Mouse (Mus musculus): ENCODE data around the gene Lck. TPM values are rescaled to one million over a fixed set of nuclear protein-coding genes. Genes with fewer than 3 reads are reported as not detected.
A peak's percentile ranks its signal among the peaks of the same experiment; 100 is the strongest.
"Not testable (repeated sequence)": the region's sequence is repeated elsewhere in the genome, so short reads cannot be mapped to it uniquely, and the experiment has no call there.

Gene Lck
- polyA plus RNA-seq, 1 experiment from 2014 or later, result 13.0 TPM

DNA sequence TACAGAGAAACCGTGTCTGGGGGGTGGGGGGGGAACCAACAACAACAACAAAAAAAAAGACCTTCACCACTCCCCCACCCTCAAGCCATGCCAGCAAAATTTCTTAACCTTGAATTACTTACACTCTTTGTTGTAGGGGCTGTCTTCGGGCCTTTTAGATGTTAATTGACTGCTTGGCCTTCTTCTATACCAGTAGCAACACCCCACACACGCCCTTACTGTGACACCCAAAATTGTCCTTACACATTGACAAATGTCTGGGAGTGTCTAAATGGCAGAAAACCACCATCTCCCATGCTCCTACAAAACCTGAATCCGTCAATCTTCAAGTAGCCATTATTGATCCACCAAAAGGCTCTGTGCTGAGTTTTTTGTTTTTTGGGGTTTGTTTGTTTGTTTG is 29.3 kb downstream of the Lck start:
- H3K4me1 ChIP-seq (ENCODE audit: insufficient read depth, low read length), result peaks cover 15% of the 10 kb centered on the region
- no peaks in the 10 kb centered on the region for H3K9me3 ChIP-seq (ENCODE audit: low read length)
- H3K27me3 ChIP-seq (ENCODE audit: insufficient read depth, low read length), result no peaks in the 10 kb centered on the region
- H3K9ac ChIP-seq (replicated peaks; ENCODE audit: low read length), result no peak overlapping the region
- no peak overlapping the region for H3K4me2 ChIP-seq (replicated peaks; ENCODE audit: low read depth, low read length)
- ATAC-seq (ENCODE audit: low FRiP score, low TSS enrichment), result no peak
- H3K27ac ChIP-seq (ENCODE audit: low read length), result no peak overlapping the region
- H3K4me3 ChIP-seq (ENCODE audit: low read length), result no peak overlapping the region
- H3K36me3 ChIP-seq (ENCODE audit: insufficient read depth, low read length), result peaks cover 6% of the 10 kb centered on the region; the same call in 1 of the 2 replicates
- WGBS, result 82% methylated on average over 4 of the region's 4 CpGs

DNA sequence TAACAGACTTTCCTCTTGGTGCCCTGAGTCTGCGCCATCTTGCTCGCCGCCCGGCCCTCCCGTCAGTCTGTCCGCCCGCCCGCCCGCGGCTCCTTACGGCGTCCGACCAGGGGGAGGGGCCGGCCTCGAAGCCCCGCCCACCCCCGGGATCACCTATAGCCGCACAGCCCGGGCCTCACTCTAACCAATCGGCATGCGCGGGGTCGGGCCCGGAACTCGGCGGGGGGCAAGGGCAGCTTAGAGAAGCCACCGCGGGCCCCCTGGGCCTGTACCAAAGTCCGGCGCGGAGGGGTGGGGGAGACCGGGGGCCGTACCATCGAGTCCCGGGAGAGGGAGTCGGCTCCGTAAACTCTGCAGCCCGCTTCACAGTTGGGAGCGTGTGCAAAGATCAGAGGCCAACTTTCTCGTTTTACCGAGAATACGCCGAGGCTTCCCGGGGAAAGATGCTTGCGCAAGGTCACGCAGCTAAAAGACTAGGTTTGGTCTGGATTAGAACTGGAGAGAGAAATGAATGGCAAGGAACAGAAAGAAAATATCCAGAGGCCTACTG is 30.8 kb downstream of the Lck start, which contains the start of gene Hdac1:
Hdac1 (minus strand) TSS at position 122 of the 550 bp plus-strand sequence.
- peak; percentile 99 for ATAC-seq (ENCODE audit: low FRiP score, low TSS enrichment)
- Histone ChIP-seq H3K9ac (replicated peaks; ENCODE audit: low read length) (peak within 1 kb of the TSS; percentile 94), H3K27me3 (ENCODE audit: insufficient read depth, low read length) (no peaks in the 10 kb centered on the region), H3K4me3 (ENCODE audit: low read length) (peak within 1 kb of the TSS; percentile 90), H3K9me3 (ENCODE audit: low read length) (no peaks in the 10 kb centered on the region), H3K4me1 (ENCODE audit: insufficient read depth, low read length) (peaks cover 15% of the 10 kb centered on the region), H3K27ac (ENCODE audit: low read length) (peak within 1 kb of the TSS; percentile 82), H3K4me2 (replicated peaks; ENCODE audit: low read depth, low read length) (peak within 1 kb of the TSS; percentile 68), H3K36me3 (ENCODE audit: insufficient read depth, low read length) (peaks cover 6% of the 10 kb centered on the region; the same call in 1 of the 2 replicates)
- WGBS, result under 1% methylated on average over 43 of the region's 46 CpGs

- peak; percentile 8; the same call in 1 of the 2 replicates for ATAC-seq (ENCODE audit: low FRiP score, low TSS enrichment)
Observed at GRCm38 (mm10) chr4:129541868-129542591, 31.4 kb downstream of the Lck start.

DNA sequence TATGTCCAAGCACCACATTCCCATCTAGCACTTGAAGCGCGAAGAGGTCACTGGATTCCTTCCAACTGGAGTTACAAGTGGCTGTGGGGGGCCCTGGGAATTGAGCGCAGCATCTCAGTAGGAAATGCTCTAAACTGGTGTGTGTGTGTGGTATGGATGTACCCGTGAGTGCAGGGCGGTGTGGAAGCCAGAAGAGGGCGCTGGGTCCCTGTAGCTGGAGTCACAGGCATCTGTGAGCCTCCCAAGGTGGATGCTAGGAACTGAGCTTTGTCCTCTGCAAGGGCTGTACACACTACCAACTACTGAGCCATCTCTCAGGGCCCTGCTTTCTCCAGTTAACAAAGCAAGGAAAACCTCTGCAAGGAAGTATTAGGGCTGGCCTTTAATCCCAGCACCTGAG is 33.4 kb downstream of the Lck start:
- no peak for ATAC-seq (ENCODE audit: low FRiP score, low TSS enrichment)
- 91% methylated on average over 6 of the region's 6 CpGs for WGBS
- H3K4me2 ChIP-seq (replicated peaks; ENCODE audit: low read depth, low read length), result no peak overlapping the region
- no peak overlapping the region for H3K27ac ChIP-seq (ENCODE audit: low read length)
- H3K4me1 ChIP-seq (ENCODE audit: insufficient read depth, low read length), result peaks cover 15% of the 10 kb centered on the region
- H3K9me3 ChIP-seq (ENCODE audit: low read length), result no peaks in the 10 kb centered on the region
- H3K9ac ChIP-seq (replicated peaks; ENCODE audit: low read length), result no peak overlapping the region; the same call in 1 of the 2 replicates
- H3K27me3 ChIP-seq (ENCODE audit: insufficient read depth, low read length), result no peaks in the 10 kb centered on the region
- no peak overlapping the region for H3K4me3 ChIP-seq (ENCODE audit: low read length)
- H3K36me3 ChIP-seq (ENCODE audit: insufficient read depth, low read length), result peaks cover 11% of the 10 kb centered on the region; the same call in 1 of the 2 replicates

More at GRCm38 (mm10) chr4:129541868-129542591, 31.4 kb downstream of the Lck start:
- H3K27ac ChIP-seq (ENCODE audit: low read length), result peak overlapping the region; percentile 82
- H3K36me3 ChIP-seq (ENCODE audit: insufficient read depth, low read length), result peaks cover 6% of the 10 kb centered on the region; the same call in 1 of the 2 replicates
- peak overlapping the region; percentile 90 for H3K4me3 ChIP-seq (ENCODE audit: low read length)
- H3K9ac ChIP-seq (replicated peaks; ENCODE audit: low read length), result peak overlapping the region; percentile 94
- peaks cover 15% of the 10 kb centered on the region for H3K4me1 ChIP-seq (ENCODE audit: insufficient read depth, low read length)
- H3K9me3 ChIP-seq (ENCODE audit: low read length), result no peaks in the 10 kb centered on the region
- H3K4me2 ChIP-seq (replicated peaks; ENCODE audit: low read depth, low read length), result peak overlapping the region; percentile 68
- under 1% methylated on average over 30 of the region's 30 CpGs for WGBS
- H3K27me3 ChIP-seq (ENCODE audit: insufficient read depth, low read length), result no peaks in the 10 kb centered on the region

DNA sequence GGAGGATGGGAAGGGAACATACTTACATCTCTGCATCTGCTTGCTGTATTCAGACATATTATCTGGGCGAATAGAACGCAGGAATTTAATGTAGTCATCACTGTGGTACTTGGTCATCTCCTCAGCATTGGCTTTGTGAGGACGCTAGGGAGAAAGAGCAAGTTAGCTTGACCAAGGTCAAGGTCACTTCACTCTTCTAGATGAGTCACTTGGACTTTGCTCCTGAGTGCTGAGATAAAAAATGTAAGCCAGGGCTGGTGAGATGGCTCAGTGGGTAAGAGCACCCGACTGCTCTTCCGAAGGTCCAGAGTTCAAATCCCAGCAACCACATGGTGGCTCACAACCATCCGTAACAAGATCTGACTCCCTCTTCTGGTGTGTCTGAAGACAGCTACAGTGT is 44.5 kb downstream of the Lck start:
- 89% methylated on average over 5 of the region's 6 CpGs for WGBS
- not testable (repeated sequence) for H3K9ac ChIP-seq (replicated peaks; ENCODE audit: low read length); H3K4me2 ChIP-seq (replicated peaks; ENCODE audit: low read depth, low read length); H3K4me3 ChIP-seq (ENCODE audit: low read length); H3K27me3 ChIP-seq (ENCODE audit: insufficient read depth, low read length); ATAC-seq (ENCODE audit: low FRiP score, low TSS enrichment); H3K4me1 ChIP-seq (ENCODE audit: insufficient read depth, low read length); H3K9me3 ChIP-seq (ENCODE audit: low read length); H3K27ac ChIP-seq (ENCODE audit: low read length)
- H3K36me3 ChIP-seq (ENCODE audit: insufficient read depth, low read length), result peaks cover 75% of the 10 kb centered on the region

- H3K4me2 ChIP-seq (replicated peaks; ENCODE audit: low read depth, low read length), result no peak overlapping the region
- ATAC-seq (ENCODE audit: low FRiP score, low TSS enrichment), result no peak
- no peak overlapping the region for H3K27ac ChIP-seq (ENCODE audit: low read length)
- no peak overlapping the region for H3K9ac ChIP-seq (replicated peaks; ENCODE audit: low read length)
- WGBS, result 62% methylated on average over 3 of the region's 3 CpGs
- no peaks in the 10 kb centered on the region for H3K4me1 ChIP-seq (ENCODE audit: insufficient read depth, low read length)
- no peak overlapping the region for H3K4me3 ChIP-seq (ENCODE audit: low read length)
- H3K27me3 ChIP-seq (ENCODE audit: insufficient read depth, low read length), result no peaks in the 10 kb centered on the region
- peaks cover 84% of the 10 kb centered on the region for H3K36me3 ChIP-seq (ENCODE audit: insufficient read depth, low read length)
- H3K9me3 ChIP-seq (ENCODE audit: low read length), result no peaks in the 10 kb centered on the region
Observed at GRCm38 (mm10) chr4:129525889-129526288, 47.6 kb downstream of the Lck start.

DNA sequence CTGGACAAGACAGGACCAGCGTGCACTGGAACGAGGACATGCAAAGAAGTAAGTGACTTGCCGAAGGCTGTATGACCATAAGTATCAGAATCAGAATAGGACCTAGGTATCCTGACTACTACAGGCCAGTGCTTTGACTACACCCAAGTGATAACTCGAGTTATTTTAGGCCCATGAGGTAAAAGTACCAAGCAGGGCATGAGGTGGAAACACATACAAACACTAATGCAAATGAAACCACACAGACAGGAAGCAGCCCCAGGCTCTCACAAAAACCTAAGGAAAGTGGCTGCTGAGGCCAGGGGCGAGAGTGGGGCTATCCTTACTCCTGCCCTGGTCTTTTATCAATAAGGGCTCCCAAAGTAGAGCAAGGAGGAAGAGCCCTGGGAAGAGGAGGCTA is 48.1 kb downstream of the Lck start:
- Histone ChIP-seq H3K4me1 (ENCODE audit: insufficient read depth, low read length) (no peaks in the 10 kb centered on the region), H3K4me2 (replicated peaks; ENCODE audit: low read depth, low read length) (no peak overlapping the region), H3K27me3 (ENCODE audit: insufficient read depth, low read length) (no peaks in the 10 kb centered on the region), H3K4me3 (ENCODE audit: low read length) (no peak overlapping the region), H3K9ac (replicated peaks; ENCODE audit: low read length) (no peak overlapping the region), H3K27ac (ENCODE audit: low read length) (no peak overlapping the region), H3K9me3 (ENCODE audit: low read length) (no peaks in the 10 kb centered on the region), H3K36me3 (ENCODE audit: insufficient read depth, low read length) (peaks cover 83% of the 10 kb centered on the region)
- no peak for ATAC-seq (ENCODE audit: low FRiP score, low TSS enrichment)
- 90% methylated on average over 5 of the region's 5 CpGs for WGBS

- 83% methylated on average over 8 of the region's 8 CpGs for WGBS
- no peak overlapping the region for H3K4me3 ChIP-seq (ENCODE audit: low read length)
- H3K36me3 ChIP-seq (ENCODE audit: insufficient read depth, low read length), result peaks cover 68% of the 10 kb centered on the region
- no peaks in the 10 kb centered on the region for H3K27me3 ChIP-seq (ENCODE audit: insufficient read depth, low read length)
- ATAC-seq (ENCODE audit: low FRiP score, low TSS enrichment), result no peak
- H3K27ac ChIP-seq (ENCODE audit: low read length), result no peak overlapping the region
- no peak overlapping the region for H3K9ac ChIP-seq (replicated peaks; ENCODE audit: low read length)
- H3K4me1 ChIP-seq (ENCODE audit: insufficient read depth, low read length), result peaks cover 15% of the 10 kb centered on the region
- H3K9me3 ChIP-seq (ENCODE audit: low read length), result no peaks in the 10 kb centered on the region
- no peak overlapping the region for H3K4me2 ChIP-seq (replicated peaks; ENCODE audit: low read depth, low read length)
Observed at GRCm38 (mm10) chr4:129518519-129518918, 54.9 kb downstream of the Lck start.

DNA sequence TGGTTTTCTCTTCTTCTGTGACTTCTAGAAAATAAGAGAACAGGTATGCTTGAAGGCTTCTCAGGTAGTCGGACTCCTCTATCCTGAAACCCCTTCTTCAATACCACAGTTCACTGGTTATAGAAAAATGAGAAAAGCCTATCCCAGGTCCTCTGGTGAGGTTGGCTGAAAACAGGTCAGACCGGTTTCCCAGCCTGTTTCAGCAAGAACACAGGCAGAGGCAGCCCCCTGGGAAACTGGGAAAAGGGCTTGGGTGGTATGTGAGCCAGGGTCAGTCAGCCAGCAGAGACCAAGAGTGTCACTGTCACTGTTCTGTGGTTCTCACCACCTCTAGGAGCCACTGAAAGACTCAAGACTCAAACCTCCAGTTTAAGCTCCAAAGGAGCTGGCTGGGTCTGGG is 56.5 kb downstream of the Lck start:
- H3K4me1 ChIP-seq (ENCODE audit: insufficient read depth, low read length), result peaks cover 21% of the 10 kb centered on the region
- peak overlapping the region; percentile 86 for H3K27ac ChIP-seq (ENCODE audit: low read length)
- H3K4me3 ChIP-seq (ENCODE audit: low read length), result no peak overlapping the region
- 42% methylated on average over 2 of the region's 2 CpGs for WGBS
- peak; percentile 24; the same call in 1 of the 2 replicates for ATAC-seq (ENCODE audit: low FRiP score, low TSS enrichment)
- H3K9me3 ChIP-seq (ENCODE audit: low read length), result no peaks in the 10 kb centered on the region
- peaks cover 52% of the 10 kb centered on the region for H3K36me3 ChIP-seq (ENCODE audit: insufficient read depth, low read length)
- no peaks in the 10 kb centered on the region for H3K27me3 ChIP-seq (ENCODE audit: insufficient read depth, low read length)
- peak overlapping the region; percentile 35; the same call in 1 of the 2 replicates for H3K9ac ChIP-seq (replicated peaks; ENCODE audit: low read length)
- H3K4me2 ChIP-seq (replicated peaks; ENCODE audit: low read depth, low read length), result no peak overlapping the region

Data from kidney, embryonic 16.5 days (tissue).